Mouse (Mus musculus) macrophage (primary cell): ENCODE data around the gene 1700010I14Rik. TPM values are rescaled to one million over a fixed set of nuclear protein-coding genes. Genes with fewer than 3 reads are reported as not detected.
A peak's percentile ranks its signal among the peaks of the same experiment; 100 is the strongest.

Experiments used
- H3K27ac ChIP-seq: fragments of 350-480 bp; formaldehyde crosslinking; 2 replicates; pipeline ENCODE4 v1.9.0; 2021
- H3K36me3 ChIP-seq: fragments of 350-480 bp; formaldehyde crosslinking; 2 replicates; pipeline ENCODE4 v1.9.0; 2021; ENCODE audit errors: inconsistent target
- H3K4me3 ChIP-seq: fragments of 350-480 bp; formaldehyde crosslinking; 2 replicates; pipeline ENCODE4 v1.9.0; 2021; ENCODE audit errors: inconsistent target
- H3K79me2 ChIP-seq: fragments of 350-480 bp; formaldehyde crosslinking; 2 replicates; pipeline ENCODE4 v1.9.0; 2021; ENCODE audit errors: inconsistent target
- WGBS: methylation state at CpG from one replicate; pipeline ENCODE4 v1.1.7; 2026; ENCODE audit warnings: inconsistent platforms; ENCODE audit not compliant: missing documents; 5-methylcytosine and 5-hydroxymethylcytosine counted together
- polyA plus RNA-seq: library from polyadenylated mRNA; stranded (reverse); fragments of 250-400 nt; gene quantifications from 3 replicates; pipeline ENCODE4 v1.2.4, GENCODE M21; 2018; ENCODE audit warnings: inconsistent platforms
- total RNA-seq, 78 experiments: library from RNA; depleted of rRNA; stranded (reverse); fragments of 250-400 nt; gene quantifications; 1 replicate in 9 of 78; 2 replicates in 24 of 78; 3 replicates in 43 of 78; 4 replicates in 2 of 78; pipeline ENCODE4 v1.2.4; 2018; ENCODE audit warnings: inconsistent platforms in 56 of 78

The 1700010I14Rik gene
- 10 to 100 TPM in 10 of 26 experiments, 1 to 10 TPM in 16; 1.1 to 15.7 (median 7.6) TPM for total RNA-seq (2018; cell fraction: chromatin; rRNA removed)
- 1 to 10 TPM in 25 of 26 experiments, under 1 TPM in 1; 0.57 to 3.3 (median 2.3) TPM for total RNA-seq (2018; cell fraction: cytosol; rRNA removed)
- 1 to 10 TPM; 1.1 to 7.8 (median 3.0) TPM for total RNA-seq (2018; cell fraction: nucleus; rRNA removed)
- polyA plus RNA-seq, result 1.8 to 2.8 TPM (median 2.1 TPM) in 3 replicates

DNA sequence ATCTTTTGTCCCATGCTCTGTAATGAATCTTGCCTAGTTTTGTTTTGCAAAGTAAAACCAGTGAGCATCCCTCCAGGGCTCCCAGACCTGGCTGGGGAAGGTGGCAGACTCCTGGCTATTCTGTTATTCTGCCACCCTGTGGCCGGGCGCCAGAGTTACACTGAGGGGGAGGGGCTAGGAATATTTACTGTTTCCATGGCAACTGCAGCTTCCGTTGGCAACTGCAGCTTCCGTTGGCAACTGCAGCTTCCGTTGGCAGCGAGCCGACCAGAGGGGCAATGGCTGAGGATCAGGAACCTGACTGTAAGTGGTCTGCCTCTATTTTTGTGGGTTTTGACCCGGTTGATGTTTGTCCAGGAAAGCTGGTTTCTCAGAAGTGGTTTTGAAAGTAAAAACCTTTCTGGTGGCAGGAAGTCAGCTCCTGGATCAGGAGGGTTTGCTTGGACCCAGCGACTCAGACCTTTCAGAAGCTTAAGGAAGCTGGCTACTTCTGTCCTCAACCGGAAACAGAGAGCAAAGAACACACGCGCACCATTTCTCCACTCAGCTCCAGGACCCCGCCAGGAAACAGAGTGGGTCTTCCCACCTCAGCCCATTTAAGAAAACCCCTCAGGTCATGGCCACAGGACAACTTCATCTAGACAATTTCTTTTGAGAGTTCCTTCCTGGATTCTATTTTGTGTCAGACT lies at the start of gene 1700010I14Rik:
Gene 1700010I14Rik, plus strand, starts transcription at position 215 of the 689 bp plus-strand sequence.
- no peaks in the 10 kb centered on the region for H3K79me2 ChIP-seq
- H3K4me3 ChIP-seq, result peak within 1 kb of the TSS; percentile 61
- peak within 1 kb of the TSS; percentile 44 for H3K27ac ChIP-seq
- H3K36me3 ChIP-seq, result peaks cover 4% of the 10 kb centered on the region; the same call in 1 of the 2 replicates
- under 1% methylated on average over 13 of the region's 13 CpGs for WGBS

DNA sequence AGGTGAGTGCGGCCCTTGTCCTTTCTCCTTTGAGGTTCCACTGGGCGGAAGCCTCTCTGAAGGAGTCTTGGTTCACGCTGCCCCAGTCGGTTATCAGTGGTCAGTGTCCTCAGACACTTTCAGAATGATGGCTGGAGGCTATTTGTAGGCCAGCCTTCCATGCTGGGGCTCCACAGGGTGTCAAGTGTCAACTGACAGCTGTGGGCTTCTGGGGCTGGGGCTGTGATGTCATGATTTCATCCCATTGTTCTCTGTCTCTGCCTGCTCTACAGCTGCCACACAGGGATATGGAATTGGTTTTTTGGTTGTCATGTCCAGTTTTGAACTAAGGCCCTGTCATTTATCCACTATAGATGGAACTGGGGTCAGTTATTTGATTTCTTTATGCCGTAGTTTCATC lies 36.5 kb upstream of the 1700010I14Rik start:
- Histone ChIP-seq H3K4me3 (no peak overlapping the region), H3K27ac (no peak overlapping the region), H3K36me3 (no peaks in the 10 kb centered on the region), H3K79me2 (no peaks in the 10 kb centered on the region)
- 90% methylated on average over 5 of the region's 5 CpGs for WGBS

DNA sequence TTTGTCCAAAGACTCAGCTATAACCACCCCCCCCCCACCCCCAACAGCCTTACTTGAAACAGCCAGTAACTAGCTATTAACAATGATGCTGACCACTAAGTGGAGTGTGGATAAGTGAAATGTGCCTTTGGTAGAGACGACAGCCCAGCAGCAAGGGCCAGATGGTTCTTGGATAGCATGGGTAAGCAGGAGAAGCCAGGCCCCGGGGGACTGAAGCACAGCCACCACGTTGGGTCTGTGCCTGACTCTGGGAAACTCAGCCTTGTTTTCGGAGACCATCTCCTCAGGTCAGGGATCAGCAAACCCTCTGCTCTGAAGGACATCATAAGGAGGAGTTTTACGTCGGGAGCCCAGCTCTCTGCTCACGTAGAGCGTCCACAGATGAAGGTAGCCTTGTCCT lies 35.2 kb upstream of the 1700010I14Rik start:
- WGBS, result 95% methylated on average over 8 of the region's 8 CpGs

DNA sequence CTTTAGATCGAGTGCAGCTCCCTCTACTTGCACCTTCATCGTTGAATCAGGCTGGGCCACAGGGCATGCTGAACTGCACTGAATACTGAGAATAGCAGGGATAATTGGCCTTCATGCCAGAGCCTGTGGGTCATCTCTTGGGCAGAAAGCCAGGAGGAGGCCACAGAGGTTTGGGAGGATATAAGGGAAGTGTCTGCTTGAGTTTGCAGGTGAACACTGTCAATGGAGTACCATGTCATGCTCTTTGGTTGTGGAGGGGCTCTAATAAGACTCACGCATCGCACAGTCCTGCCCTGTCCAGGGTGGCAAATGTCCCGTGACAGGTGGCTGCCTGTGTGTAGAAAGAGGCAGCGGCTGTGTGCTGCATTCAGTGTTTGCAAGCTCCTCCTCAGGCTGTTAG lies 30.0 kb upstream of the 1700010I14Rik start:
- WGBS, result 94% methylated on average over 6 of the region's 6 CpGs
- no peaks in the 10 kb centered on the region for H3K36me3 ChIP-seq
- H3K79me2 ChIP-seq, result no peaks in the 10 kb centered on the region
- no peak overlapping the region for H3K27ac ChIP-seq
- no peak overlapping the region for H3K4me3 ChIP-seq

More for the DNA sequence above, 35.2 kb upstream of the 1700010I14Rik start:
- Histone ChIP-seq H3K79me2 (no peaks in the 10 kb centered on the region), H3K4me3 (no peak overlapping the region), H3K36me3 (no peaks in the 10 kb centered on the region), H3K27ac (no peak overlapping the region)

DNA sequence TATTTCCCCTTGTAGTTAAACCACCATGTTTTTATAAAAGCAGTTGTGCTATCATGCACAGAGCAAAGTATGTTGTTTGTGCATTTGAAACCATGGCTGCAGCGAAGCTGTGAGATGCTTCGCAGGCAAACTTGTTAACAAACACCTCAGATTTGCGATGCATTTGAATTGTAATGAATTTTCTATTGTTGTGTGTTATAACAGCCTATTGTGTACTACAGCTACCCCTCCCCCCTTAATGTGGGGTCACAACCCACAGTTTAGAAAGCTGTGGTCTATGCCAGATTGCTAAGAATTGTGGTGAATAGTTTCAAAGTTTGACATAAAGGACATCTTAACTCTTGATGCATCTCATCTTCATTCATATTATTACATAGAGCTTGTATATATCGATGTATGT lies 27.7 kb upstream of the 1700010I14Rik start:
- Histone ChIP-seq H3K36me3 (no peaks in the 10 kb centered on the region), H3K27ac (no peak overlapping the region), H3K4me3 (no peak overlapping the region), H3K79me2 (no peaks in the 10 kb centered on the region)
- 96% methylated on average over 4 of the region's 4 CpGs for WGBS

DNA sequence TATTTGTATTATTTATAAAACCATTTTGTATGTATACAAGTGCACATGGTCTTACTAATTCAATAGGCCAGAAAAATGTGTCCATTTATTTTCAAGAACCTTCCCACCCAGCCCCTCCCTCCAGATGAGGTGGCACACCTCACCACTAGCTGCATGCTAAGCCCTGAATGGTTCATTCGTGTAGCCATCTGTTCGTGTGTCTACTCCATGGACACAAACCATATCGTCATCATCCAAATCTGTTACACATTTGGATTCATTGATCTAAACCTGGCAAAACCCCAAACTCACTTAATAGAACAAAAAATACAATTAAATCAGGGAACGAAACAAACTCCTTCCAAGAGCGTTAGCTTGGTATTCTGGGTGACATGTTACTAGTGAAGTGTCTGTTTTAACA lies 27.0 kb upstream of the 1700010I14Rik start:
- H3K79me2 ChIP-seq, result no peaks in the 10 kb centered on the region
- H3K4me3 ChIP-seq, result no peak overlapping the region
- 90% methylated on average over 5 of the region's 5 CpGs for WGBS
- no peak overlapping the region for H3K27ac ChIP-seq
- no peaks in the 10 kb centered on the region for H3K36me3 ChIP-seq

DNA sequence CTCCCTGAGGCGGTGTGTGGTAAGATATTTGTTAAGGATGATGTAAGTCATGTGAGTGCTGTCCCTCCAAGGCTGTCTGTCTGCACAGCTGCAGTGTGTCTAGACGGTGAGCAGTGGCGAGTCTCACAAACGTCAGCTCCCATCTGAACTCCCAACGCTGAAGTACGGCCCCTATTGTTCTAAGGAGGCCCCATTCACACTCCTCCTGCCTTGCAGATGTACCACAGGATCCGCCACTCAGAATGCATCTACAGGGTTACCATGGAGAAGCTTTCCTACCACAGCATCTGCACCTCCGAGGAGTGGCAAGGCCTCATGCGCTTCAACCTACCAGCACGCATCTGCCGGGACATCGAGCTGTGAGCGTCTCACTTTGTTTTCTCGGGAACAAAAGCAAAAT lies 26.5 kb upstream of the 1700010I14Rik start:
- Histone ChIP-seq H3K79me2 (no peaks in the 10 kb centered on the region), H3K27ac (no peak overlapping the region), H3K36me3 (no peaks in the 10 kb centered on the region), H3K4me3 (no peak overlapping the region)
- WGBS, result 95% methylated on average over 14 of the region's 14 CpGs

DNA sequence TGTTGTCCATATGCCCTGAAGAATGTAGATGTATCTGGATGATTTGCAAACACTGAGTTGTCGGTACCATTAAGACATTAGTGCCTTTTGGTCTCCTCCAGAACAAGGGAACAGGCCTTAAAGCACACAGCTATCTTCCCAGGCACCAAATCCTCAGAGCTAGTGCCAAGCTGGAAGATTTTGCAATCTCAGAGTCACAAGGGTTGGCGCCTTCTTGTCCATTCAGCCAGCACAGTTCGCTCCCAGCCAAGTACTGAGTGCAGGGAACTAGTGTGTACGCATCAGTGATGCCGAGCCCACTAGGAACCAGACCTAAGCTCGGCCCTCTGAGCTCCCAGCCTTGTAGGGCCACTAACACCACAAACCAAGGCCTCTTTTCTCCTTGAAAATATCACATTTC lies 23.0 kb upstream of the 1700010I14Rik start:
- H3K36me3 ChIP-seq, result no peaks in the 10 kb centered on the region
- 93% methylated on average over 6 of the region's 6 CpGs for WGBS
- no peak overlapping the region for H3K4me3 ChIP-seq
- no peaks in the 10 kb centered on the region for H3K79me2 ChIP-seq
- no peak overlapping the region for H3K27ac ChIP-seq

DNA sequence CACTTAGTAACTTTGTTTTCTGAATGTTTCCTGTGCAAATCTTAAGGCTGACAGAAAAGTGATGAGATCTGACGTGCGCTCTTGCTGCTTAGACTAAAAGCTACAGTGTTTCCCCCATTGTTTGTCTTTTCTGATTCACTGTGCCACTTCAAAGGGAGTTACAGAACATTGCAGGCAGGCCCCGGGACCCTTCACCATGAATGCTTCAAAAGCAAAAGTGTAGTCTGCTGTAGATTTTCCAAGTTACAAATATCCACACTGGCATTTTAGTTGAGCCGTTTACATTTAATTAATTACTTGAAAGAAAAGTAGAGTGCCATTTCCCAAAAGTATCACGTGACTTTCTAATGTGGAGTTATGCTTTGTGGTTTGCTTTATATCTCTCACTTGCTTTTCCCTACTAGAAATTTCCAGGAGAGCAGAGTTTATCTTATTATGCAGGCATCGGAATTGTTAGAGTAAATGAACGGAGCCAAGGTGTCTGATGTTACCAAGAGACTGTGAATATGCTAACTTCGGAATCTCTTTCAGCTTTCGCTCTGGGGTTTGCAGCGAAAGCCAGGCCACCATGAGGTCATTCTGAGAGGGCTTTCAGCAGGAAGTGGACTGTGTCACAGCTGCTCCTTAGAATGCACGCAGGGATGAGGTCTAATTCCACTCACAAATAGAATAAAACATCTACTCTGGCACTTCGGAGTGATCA lies 15.8 kb upstream of the 1700010I14Rik start:
- WGBS, result 81% methylated on average over 12 of the region's 12 CpGs
- Histone ChIP-seq H3K79me2 (no peaks in the 10 kb centered on the region), H3K4me3 (no peak overlapping the region), H3K36me3 (no peaks in the 10 kb centered on the region), H3K27ac (no peak overlapping the region)

DNA sequence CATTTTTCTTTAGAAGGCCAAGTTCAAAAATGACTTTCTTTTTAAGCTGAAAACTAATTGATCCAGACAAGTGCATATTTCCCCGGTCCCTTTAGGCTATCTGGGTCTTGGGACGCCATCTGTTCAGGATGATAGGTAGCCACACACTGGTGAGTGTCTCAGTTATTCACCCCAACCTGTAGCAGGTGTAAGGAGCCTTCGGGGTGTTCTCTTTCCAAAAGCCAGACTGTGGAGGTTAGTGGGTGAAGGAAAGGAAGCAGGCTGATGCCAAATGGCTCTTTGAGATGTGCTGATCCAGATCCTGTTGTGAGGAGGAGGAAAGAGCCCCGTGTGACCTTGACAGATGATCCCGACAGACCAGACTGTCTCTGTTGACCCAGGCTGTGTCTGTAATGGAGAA lies 14.8 kb upstream of the 1700010I14Rik start:
- no peak overlapping the region for H3K4me3 ChIP-seq
- no peaks in the 10 kb centered on the region for H3K79me2 ChIP-seq
- no peak overlapping the region for H3K27ac ChIP-seq
- no peaks in the 10 kb centered on the region for H3K36me3 ChIP-seq
- 27% methylated on average over 5 of the region's 5 CpGs for WGBS

DNA sequence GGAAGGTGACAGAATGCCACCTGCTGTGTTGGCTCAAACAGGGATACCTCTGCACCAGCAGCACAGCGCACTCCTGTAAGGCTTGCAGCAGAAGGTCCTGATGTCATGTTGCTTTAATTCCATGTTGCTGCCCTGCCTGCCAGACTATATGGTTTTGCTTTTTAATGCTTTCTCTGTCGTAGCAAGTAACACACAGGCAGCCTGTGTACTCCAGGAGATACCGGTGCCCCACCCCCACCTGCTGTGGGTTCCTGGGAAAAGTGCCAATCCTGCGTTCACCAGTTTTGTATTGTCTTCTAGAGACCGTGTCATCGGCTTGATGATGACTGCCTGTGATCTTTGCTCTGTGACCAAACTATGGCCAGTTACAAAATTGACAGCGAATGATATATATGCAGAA lies 13.7 kb upstream of the 1700010I14Rik start:
- no peaks in the 10 kb centered on the region for H3K79me2 ChIP-seq
- no peaks in the 10 kb centered on the region for H3K36me3 ChIP-seq
- 80% methylated on average over 7 of the region's 7 CpGs for WGBS
- H3K4me3 ChIP-seq, result no peak overlapping the region
- H3K27ac ChIP-seq, result no peak overlapping the region

DNA sequence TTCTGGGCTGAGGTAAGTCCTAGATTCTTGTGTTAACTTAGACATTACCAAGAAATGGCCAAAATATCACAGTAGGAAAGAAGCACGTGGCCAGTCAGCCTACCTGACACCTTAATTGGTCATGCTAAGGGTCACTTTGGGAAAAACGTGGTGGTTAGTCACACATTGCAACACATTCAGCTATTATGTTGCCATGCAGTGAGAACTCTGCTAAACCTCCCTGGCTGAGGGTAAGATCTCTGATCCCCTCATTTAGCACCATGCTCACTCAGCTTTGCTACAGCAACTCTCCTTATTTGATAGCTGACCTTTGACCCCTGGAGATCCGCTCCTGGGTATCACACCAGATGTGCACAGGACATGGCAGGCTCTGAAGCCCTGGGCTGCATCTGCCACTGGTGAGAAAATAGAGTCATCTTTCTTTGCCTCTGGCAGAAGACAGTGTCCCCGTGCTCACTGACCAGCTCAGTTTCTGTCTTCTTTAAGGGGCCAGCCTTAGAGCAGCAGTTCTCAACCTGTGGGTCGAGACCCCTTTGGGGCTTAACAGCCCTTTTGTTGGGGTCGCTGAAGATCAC lies 13.2 kb upstream of the 1700010I14Rik start:
- WGBS, result 64% methylated on average over 5 of the region's 6 CpGs
- no peak overlapping the region for H3K4me3 ChIP-seq
- no peaks in the 10 kb centered on the region for H3K36me3 ChIP-seq
- no peak overlapping the region for H3K27ac ChIP-seq
- no peaks in the 10 kb centered on the region for H3K79me2 ChIP-seq

DNA sequence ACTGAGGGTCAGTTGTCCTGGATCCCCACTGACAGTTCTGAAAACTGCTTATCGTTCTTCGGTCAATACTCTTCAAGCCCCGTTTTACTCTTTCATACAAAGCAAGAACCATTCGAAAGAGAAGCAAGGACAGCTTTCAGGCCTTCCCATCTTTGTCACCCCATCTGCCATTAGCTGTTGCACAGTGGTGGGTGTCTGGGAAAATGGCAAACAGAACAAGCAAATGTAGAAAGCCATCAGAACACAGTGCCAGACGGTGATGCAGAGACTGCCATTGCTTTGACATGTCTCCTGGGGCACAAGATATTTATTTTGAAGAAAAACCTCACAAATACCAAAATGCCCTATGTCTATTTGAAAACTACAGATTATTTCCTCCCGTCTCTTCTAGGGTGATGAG lies 11.4 kb upstream of the 1700010I14Rik start:
- Histone ChIP-seq H3K27ac (no peak overlapping the region), H3K36me3 (no peaks in the 10 kb centered on the region), H3K79me2 (no peaks in the 10 kb centered on the region), H3K4me3 (no peak overlapping the region)
- WGBS, result 99% methylated on average over 6 of the region's 6 CpGs

DNA sequence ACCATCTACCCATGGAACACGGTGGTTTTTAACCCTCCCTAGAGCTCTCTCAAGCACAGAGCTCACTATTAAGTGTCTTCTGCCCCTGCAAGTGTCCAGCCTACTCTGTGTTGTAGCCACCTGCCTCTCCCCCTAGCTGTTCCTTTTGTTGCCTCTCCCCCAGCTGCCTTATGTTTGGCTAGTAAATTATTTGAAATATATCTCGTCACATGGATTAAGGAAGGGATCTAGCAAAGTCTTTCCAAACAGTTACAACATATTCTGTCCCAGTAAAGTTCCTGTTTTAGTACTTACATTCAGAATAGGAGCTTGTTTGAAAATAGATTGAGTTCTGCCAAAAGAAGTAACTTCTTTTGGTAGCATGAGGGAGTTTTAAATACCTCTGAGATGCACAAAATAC lies 10.9 kb upstream of the 1700010I14Rik start:
- WGBS, result 42% methylated on average over 2 of the region's 2 CpGs
- Histone ChIP-seq H3K36me3 (no peaks in the 10 kb centered on the region), H3K4me3 (no peak overlapping the region), H3K79me2 (no peaks in the 10 kb centered on the region), H3K27ac (no peak overlapping the region)

DNA sequence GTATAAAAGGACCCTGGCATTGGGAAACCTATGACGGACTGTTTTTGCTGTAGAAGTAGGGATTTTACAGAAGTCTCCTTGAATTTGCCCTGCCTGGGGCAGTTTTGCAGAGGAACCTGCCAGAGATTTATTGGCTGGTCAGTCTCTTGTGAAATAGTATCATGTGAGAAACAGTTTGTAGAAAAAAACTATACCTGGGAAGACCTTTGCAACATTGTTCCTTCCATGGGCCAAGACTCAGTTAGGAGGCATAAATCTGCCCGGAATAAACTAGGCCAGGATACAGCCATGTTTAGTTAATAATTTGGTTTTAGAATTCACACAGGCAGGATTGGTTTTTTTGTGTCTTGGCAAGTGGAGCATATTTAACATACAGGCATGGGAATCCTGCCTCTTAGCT lies 4.6 kb upstream of the 1700010I14Rik start:
- WGBS, result 83% methylated on average over 2 of the region's 2 CpGs
- Histone ChIP-seq H3K36me3 (no peaks in the 10 kb centered on the region), H3K27ac (no peak overlapping the region), H3K4me3 (no peak overlapping the region), H3K79me2 (no peaks in the 10 kb centered on the region)
